Mouse (Mus musculus) layer of hippocampus, postnatal 25 days (tissue): ENCODE measurements around the gene Smcr8. TPM values are rescaled to one million over a fixed set of nuclear protein-coding genes. Genes with fewer than 3 reads are reported as not detected.
A peak's percentile ranks its signal among the peaks of the same experiment; 100 is the strongest.
"Not testable (repeated sequence)": the region's sequence is repeated elsewhere in the genome, so short reads cannot be mapped to it uniquely, and the experiment has no call there.

ENCODE experiments used
- DNase-seq, 2 experiments: peaks; one replicate each; pipeline ENCODE4 v3.0.0; 2022; ENCODE audit warnings: mixed read lengths in 2 of 2, low spot score in 1 of 2; ENCODE audit errors: extremely low spot score in 1 of 2
- total RNA-seq, 2 experiments: library from RNA; stranded (reverse); gene quantifications; 2 replicates each; pipeline ENCODE4 v1.2.3; 2021

Smcr8 gene
- total RNA-seq, 2 experiments from 2014 or later, result 29.1 to 30.6 TPM

GRCm38 (mm10) chr11:60777801-60778370 is 562 bp downstream of the Smcr8 start:
- no peak for DNase-seq

- no peak for DNase-seq
These were observed 2.4 kb downstream of the Smcr8 start for GRCm38 (mm10) chr11:60779673-60780189.

GRCm38 (mm10) chr11:60784179-60784922 is 7.0 kb downstream of the Smcr8 start:
- DNase-seq, result no peak

- DNase-seq, result no peak
These were observed 10.3 kb downstream of the Smcr8 start for GRCm38 (mm10) chr11:60787595-60787994.

GRCm38 (mm10) chr11:60790472-60790871 is 13.1 kb downstream of the Smcr8 start:
- DNase-seq, result no peak

GRCm38 (mm10) chr11:60796342-60796741 is 19.0 kb downstream of the Smcr8 start:
- no peak for DNase-seq

- DNase-seq, result no peak
These were observed 22.7 kb downstream of the Smcr8 start for GRCm38 (mm10) chr11:60799977-60800376.

- no peak for DNase-seq
These were observed 23.6 kb downstream of the Smcr8 start for GRCm38 (mm10) chr11:60800892-60801291.

- DNase-seq, result peak in 1 of 2 experiments; percentile 35
These were observed 31.2 kb downstream of the Smcr8 start for GRCm38 (mm10) chr11:60808286-60809070.

GRCm38 (mm10) chr11:60809546-60809945 is 32.2 kb downstream of the Smcr8 start:
- DNase-seq, result no peak

GRCm38 (mm10) chr11:60810046-60810965 is 33.0 kb downstream of the Smcr8 start:
- no peak for DNase-seq

- DNase-seq, result peak; percentile 66 to 81
These were observed 33.7 kb downstream of the Smcr8 start for GRCm38 (mm10) chr11:60811054-60811460.

GRCm38 (mm10) chr11:60811618-60812017 is 34.3 kb downstream of the Smcr8 start, which contains the start of gene Shmt1:
Shmt1 (minus strand) TSS chr11:60811718.
- DNase-seq, result not testable (repeated sequence)

- no peak for DNase-seq
These were observed 39.1 kb downstream of the Smcr8 start for GRCm38 (mm10) chr11:60816398-60816797.

- no peak for DNase-seq
These were observed 46.4 kb downstream of the Smcr8 start for GRCm38 (mm10) chr11:60823771-60824170.

- no peak for DNase-seq
These were observed 47.9 kb downstream of the Smcr8 start for GRCm38 (mm10) chr11:60825191-60825590.

GRCm38 (mm10) chr11:60826700-60827099 is 49.4 kb downstream of the Smcr8 start:
- no peak for DNase-seq

GRCm38 (mm10) chr11:60827241-60827945 is 50.1 kb downstream of the Smcr8 start:
- DNase-seq, result no peak

GRCm38 (mm10) chr11:60828903-60829302 is 51.6 kb downstream of the Smcr8 start:
- DNase-seq, result no peak
